Mouse (Mus musculus) olfactory bulb, adult 2 months (tissue): ENCODE results near the gene Cfap206. TPM values are rescaled to one million over a fixed set of nuclear protein-coding genes. Genes with fewer than 3 reads are reported as not detected.

Experiments used
- H3K27ac ChIP-seq: fragments of 200-500 bp; 2 replicates; pipeline ENCODE4 v1.5.1; 2012; ENCODE audit warnings: low read depth, low read length; ENCODE audit not compliant: insufficient read depth
- H3K4me1 ChIP-seq: fragments of 200-500 bp; 2 replicates; pipeline ENCODE4 v1.6.1; 2012; ENCODE audit warnings: low read length; ENCODE audit not compliant: control insufficient read depth, insufficient read depth
- H3K4me3 ChIP-seq: fragments of 200-500 bp; 2 replicates; pipeline ENCODE4 v1.5.1; 2012; ENCODE audit warnings: mild to moderate bottlenecking, low read depth, low read length, moderate library complexity; ENCODE audit not compliant: insufficient read depth
- CTCF ChIP-seq: fragments of 200-500 bp; IDR thresholded peaks from 2 replicates; pipeline ENCODE4 v1.5.1; 2012; ENCODE audit warnings: low read depth, mild to moderate bottlenecking, low read length, moderate library complexity; ENCODE audit not compliant: insufficient read depth
- POLR2A ChIP-seq: fragments of 200-500 bp; IDR thresholded peaks from 2 replicates; pipeline ENCODE4 v1.6.1; 2012; ENCODE audit warnings: mild to moderate bottlenecking, low read depth, low read length, moderate library complexity; ENCODE audit not compliant: insufficient read depth
- WGBS: fragments of 180-500 bp; shearing (Covaris S2); methylation state at CpG from one replicate; pipeline ENCODE4 v1.1.7; 2018; 5-methylcytosine and 5-hydroxymethylcytosine counted together
- polyA plus RNA-seq: library from polyadenylated mRNA; stranded (reverse); fragments of >200 nt; gene quantifications from 2 replicates; pipeline ENCODE4 v1.2.4, GENCODE M21; 2012; ENCODE audit warnings: low replicate concordance; ENCODE audit not compliant: missing spikeins, insufficient read depth, insufficient read length

The Cfap206 gene
- polyA plus RNA-seq, 1 experiment = not detected

DNA sequence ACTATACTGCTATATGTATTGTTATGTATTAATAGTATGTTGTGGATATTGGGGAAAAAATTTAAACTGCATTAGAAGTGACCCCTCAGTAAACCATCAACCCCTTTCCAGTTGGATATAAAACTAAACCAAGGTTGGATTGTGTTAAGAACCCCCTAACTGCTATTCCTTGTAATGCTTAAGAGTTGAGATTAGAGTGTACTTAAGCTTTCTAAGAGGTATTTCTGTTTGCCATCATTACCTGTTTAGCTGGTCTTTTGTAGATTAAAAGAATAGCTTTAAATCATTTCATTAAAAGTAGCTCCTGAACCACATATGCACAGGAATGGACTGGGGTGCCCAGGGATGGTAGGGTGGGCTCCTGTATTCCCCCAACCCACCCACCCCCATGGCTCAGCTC is 85.2 kb downstream of the Cfap206 start:
- no peak overlapping the region for H3K27ac ChIP-seq
- no peak overlapping the region for H3K4me3 ChIP-seq
- TF ChIP-seq POLR2A (no peak), CTCF (no peak)
- H3K4me1 ChIP-seq = no peaks in the 10 kb centered on the region

GRCm38 (mm10) chr4:34640731-34641130 is 89.3 kb downstream of the Cfap206 start:
- H3K27ac ChIP-seq = no peak overlapping the region
- WGBS = 97% methylated on average over 3 of the region's 3 CpGs
- no peak overlapping the region for H3K4me3 ChIP-seq
- no peaks in the 10 kb centered on the region for H3K4me1 ChIP-seq
- TF ChIP-seq POLR2A = no peak
- TF ChIP-seq CTCF = no peak

DNA sequence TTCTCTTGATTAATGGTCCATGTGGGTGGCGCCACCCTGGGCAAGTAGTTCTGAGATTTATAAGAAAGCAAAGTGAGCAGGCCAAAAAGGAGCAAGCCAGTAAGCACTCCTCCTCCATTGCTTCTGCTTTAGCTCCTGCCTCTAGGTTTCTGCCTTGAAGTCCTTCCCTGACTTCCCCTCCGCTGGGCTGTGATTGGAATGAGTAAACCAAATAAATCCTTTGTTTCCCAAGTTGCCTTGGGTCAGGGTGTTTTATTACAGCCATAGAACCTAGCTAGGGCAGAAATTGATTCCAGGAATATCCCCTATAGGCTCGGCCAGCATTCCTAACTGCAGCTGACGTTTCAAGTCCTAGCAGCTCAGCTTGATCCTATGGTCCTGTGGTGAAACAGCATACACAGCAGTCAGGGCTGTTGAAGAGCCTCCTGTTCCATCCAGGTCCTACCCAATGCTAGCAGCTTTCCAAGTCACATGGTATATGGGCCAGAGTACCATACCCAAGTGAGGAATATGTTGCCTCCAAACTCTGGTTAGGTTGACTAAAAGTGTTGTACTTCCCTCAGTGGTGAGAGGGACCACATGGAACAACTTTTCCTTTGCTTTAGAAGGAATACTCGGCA is 90.2 kb downstream of the Cfap206 start:
- Histone ChIP-seq H3K27ac (no peak overlapping the region), H3K4me1 (no peaks in the 10 kb centered on the region), H3K4me3 (no peak overlapping the region)
- 88% methylated on average over 5 of the region's 5 CpGs for WGBS
- TF ChIP-seq CTCF = no peak
- TF ChIP-seq POLR2A = no peak

Other genes with a start within 250 kb of the Cfap206 start
- gene Akirin2, start 179.3 kb downstream of the Cfap206 start, polyA plus RNA-seq = 334 TPM in 1 of 2 replicates, not detected in the other
- 439 TPM in 1 of 2 replicates, not detected in the other for gene Orc3, start 115.3 kb downstream of the Cfap206 start, polyA plus RNA-seq
- not detected in 2 replicates for gene Rars2, start 115.2 kb downstream of the Cfap206 start, polyA plus RNA-seq
- gene Slc35a1, start 42.8 kb downstream of the Cfap206 start, polyA plus RNA-seq = not detected in 2 replicates
- gene Gm136, start 26.1 kb upstream of the Cfap206 start, polyA plus RNA-seq = not detected in 2 replicates
- not detected in 2 replicates for gene Smim8, start 48.2 kb upstream of the Cfap206 start, polyA plus RNA-seq
- not detected in 2 replicates for gene Zfp292, start 152.8 kb upstream of the Cfap206 start, polyA plus RNA-seq
- gene Cga, start 163.6 kb upstream of the Cfap206 start, polyA plus RNA-seq = not detected in 2 replicates